Mouse (Mus musculus) T-helper 17 cell (primary cell): ENCODE results near the gene Celf2.
"Not testable (repeated sequence)": the region's sequence is repeated elsewhere in the genome, so short reads cannot be mapped to it uniquely, and the experiment has no call there.

ENCODE experiments used
- in situ Hi-C, 2 experiments: fragments of 300-600 bp; cut with MboI, MseI; formaldehyde crosslinking; loops; 1 replicate in 1 of 2; 2 replicates in 1 of 2; pipeline ENCODE4 v1.15.1; 2025; ENCODE audit warnings: high pct_unique_total_duplicates in 2 of 2

The Celf2 gene

GRCm38 (mm10) chr2:6634899-6635298, 874.5 kb downstream of the Celf2 start:
- in situ Hi-C loops, result loop anchor here in 1 of 2 experiments (25.0 kb wide), 1 partner anchor 627 kb away; no protein-coding TSS in a partner anchor

GRCm38 (mm10) chr2:6633115-6633514, 876.2 kb downstream of the Celf2 start:
- in situ Hi-C loops, result loop anchor here in 1 of 2 experiments (25.0 kb wide), 1 partner anchor 629 kb away; no protein-coding TSS in a partner anchor

- in situ Hi-C loops, result no loop called here
Observed at GRCm38 (mm10) chr2:6623802-6624201, 885.6 kb downstream of the Celf2 start.

GRCm38 (mm10) chr2:6622082-6622481, 887.3 kb downstream of the Celf2 start:
- in situ Hi-C loops, result no loop called here

GRCm38 (mm10) chr2:6618856-6619255, 890.5 kb downstream of the Celf2 start:
- in situ Hi-C loops, result no loop called here

- in situ Hi-C loops, result no loop called here
Observed at GRCm38 (mm10) chr2:6618450-6618849, 890.9 kb downstream of the Celf2 start.

GRCm38 (mm10) chr2:6604347-6604746, 905.0 kb downstream of the Celf2 start:
- in situ Hi-C loops, result no loop called here

GRCm38 (mm10) chr2:6603880-6604279, 905.5 kb downstream of the Celf2 start:
- in situ Hi-C loops, result no loop called here

GRCm38 (mm10) chr2:6602163-6602562, 907.2 kb downstream of the Celf2 start:
- in situ Hi-C loops, result no loop called here

GRCm38 (mm10) chr2:6598879-6599167, 910.5 kb downstream of the Celf2 start:
- in situ Hi-C loops, result no loop called here

- in situ Hi-C loops, result no loop called here
Observed at GRCm38 (mm10) chr2:6598124-6598878, 911.1 kb downstream of the Celf2 start.

GRCm38 (mm10) chr2:6594736-6595135, 914.6 kb downstream of the Celf2 start:
- in situ Hi-C loops, result loop anchor here (5.0 kb wide), 3 partner anchors 37 to 128 kb away; no protein-coding TSS in a partner anchor

GRCm38 (mm10) chr2:6594160-6594559, 915.2 kb downstream of the Celf2 start:
- in situ Hi-C loops, result loop anchor here (5.0 kb wide), 3 partner anchors 37 to 128 kb away; no protein-coding TSS in a partner anchor

GRCm38 (mm10) chr2:6593739-6594138, 915.6 kb downstream of the Celf2 start:
- in situ Hi-C loops, result loop anchor here (5.0 kb wide), 3 partner anchors 36 to 129 kb away; no protein-coding TSS in a partner anchor

- in situ Hi-C loops, result no loop called here
Observed at GRCm38 (mm10) chr2:6586122-6586681, 923.2 kb downstream of the Celf2 start.

GRCm38 (mm10) chr2:6585069-6585754, 924.2 kb downstream of the Celf2 start:
- in situ Hi-C loops, result no loop called here

GRCm38 (mm10) chr2:6582711-6583110, 926.7 kb downstream of the Celf2 start:
- in situ Hi-C loops, result no loop called here

- in situ Hi-C loops, result no loop called here
Observed at GRCm38 (mm10) chr2:6580066-6580465, 929.3 kb downstream of the Celf2 start.

- in situ Hi-C loops, result not testable (repeated sequence)
Observed at GRCm38 (mm10) chr2:6575316-6575715, 934.0 kb downstream of the Celf2 start.

GRCm38 (mm10) chr2:6573640-6574039, 935.7 kb downstream of the Celf2 start:
- in situ Hi-C loops, result loop anchor here in 1 of 2 experiments (5.0 kb wide), 1 partner anchor 91 kb away; no protein-coding TSS in a partner anchor

- in situ Hi-C loops, result loop anchor here in 1 of 2 experiments (5.0 kb wide), 1 partner anchor 91 kb away; no protein-coding TSS in a partner anchor
Observed at GRCm38 (mm10) chr2:6572976-6573375, 936.4 kb downstream of the Celf2 start.

GRCm38 (mm10) chr2:6569040-6569542, 940.3 kb downstream of the Celf2 start:
- in situ Hi-C loops, result no loop called here
